Mouse (Mus musculus) forebrain, embryonic 12.5 days (tissue): ENCODE measurements around the gene Uqcrq. TPM values are rescaled to one million over a fixed set of nuclear protein-coding genes. Genes with fewer than 3 reads are reported as not detected.
"Not testable (repeated sequence)": the region's sequence is repeated elsewhere in the genome, so short reads cannot be mapped to it uniquely, and the experiment has no call there.

Experiments
- ATAC-seq: fragments of 200-750 bp; cut with Nextera tagmentation; 2 replicates; pipeline ENCODE4 v1.8.0; 2017; ENCODE audit warnings: moderate TSS enrichment; ENCODE audit not compliant: low FRiP score
- H3K27ac ChIP-seq: fragments of 300-500 bp; sonication (generic); 2 replicates; pipeline ENCODE4 v1.5.1; 2016; ENCODE audit warnings: mild to moderate bottlenecking
- H3K27me3 ChIP-seq: fragments of 300-500 bp; sonication (generic); 2 replicates; pipeline ENCODE4 v1.6.1; 2016; ENCODE audit warnings: mild to moderate bottlenecking
- H3K36me3 ChIP-seq: fragments of 300-500 bp; sonication (generic); replicated peaks from 2 replicates; pipeline ENCODE4 v1.6.1; 2016; ENCODE audit warnings: mild to moderate bottlenecking
- H3K4me1 ChIP-seq: fragments of 300-500 bp; sonication (generic); 2 replicates; pipeline ENCODE4 v1.6.1; 2016
- H3K4me2 ChIP-seq: fragments of 300-500 bp; sonication (generic); 2 replicates; pipeline ENCODE4 v1.6.1; 2016; ENCODE audit warnings: mild to moderate bottlenecking, moderate library complexity
- H3K4me3 ChIP-seq: fragments of 300-500 bp; sonication (generic); replicated peaks from 2 replicates; pipeline ENCODE4 v1.5.1; 2016; ENCODE audit warnings: mild to moderate bottlenecking
- H3K9ac ChIP-seq: fragments of 300-500 bp; sonication (generic); 2 replicates; pipeline ENCODE4 v1.6.1; 2016; ENCODE audit warnings: mild to moderate bottlenecking
- H3K9me3 ChIP-seq: fragments of 300-500 bp; sonication (generic); 2 replicates; pipeline ENCODE4 v1.6.1; 2016
- WGBS: fragments of 180-500 bp; shearing (Covaris S2); methylation state at CpG from one replicate; pipeline ENCODE4 v1.1.7; 2016; 5-methylcytosine and 5-hydroxymethylcytosine counted together
- polyA plus RNA-seq: library from polyadenylated mRNA; unstranded; fragments of >200 nt; fragmentation: Nextera tagmentation; extraction: Ambion mirVana; gene quantifications from 2 replicates; pipeline ENCODE4 v1.2.1, GENCODE M21; 2016

Gene Uqcrq
- polyA plus RNA-seq, 1 experiment from 2014 or later = 578 TPM

DNA sequence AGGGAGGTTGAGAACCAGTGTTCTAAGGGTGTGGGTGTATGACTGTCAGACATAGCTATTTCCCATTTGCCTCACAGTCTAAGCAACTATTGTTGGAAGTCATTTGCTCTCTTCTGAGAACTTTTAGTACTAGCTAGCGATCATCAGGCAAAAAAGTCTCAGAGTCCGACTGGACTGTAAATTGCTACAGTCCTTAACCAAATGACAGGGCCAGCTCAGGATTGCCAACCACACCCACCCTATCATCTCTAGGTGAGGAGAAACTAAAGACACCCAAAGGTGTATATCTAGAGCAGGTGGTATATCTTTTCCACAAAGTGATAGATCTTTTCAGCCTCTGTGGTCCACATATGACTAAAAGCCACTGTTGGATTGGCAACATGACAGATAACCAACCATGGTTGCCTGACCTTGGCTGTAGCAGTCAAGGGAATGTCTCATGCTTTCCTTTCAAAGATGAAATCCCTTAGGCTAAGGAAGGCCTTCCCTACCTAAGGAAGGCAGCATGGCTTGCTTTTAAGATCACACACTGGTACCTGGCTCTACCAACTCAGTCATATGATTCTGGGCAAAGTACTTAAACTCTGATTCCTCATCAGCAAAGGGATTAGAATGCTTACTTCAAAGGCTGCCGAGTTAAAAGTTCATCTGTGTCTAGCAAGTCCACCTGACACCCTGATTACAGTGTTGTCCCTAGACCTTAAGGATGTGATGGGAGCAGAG, 2.5 kb downstream of the Uqcrq start:
- 93% methylated on average over 3 of the region's 3 CpGs for whole genome bisulfite sequencing
- Histone ChIP-seq H3K27ac (no peak overlapping the region), H3K27me3 (no peaks in the 10 kb centered on the region), H3K4me1 (peaks cover 18% of the 10 kb centered on the region), H3K4me3 (no peak overlapping the region), H3K36me3 (peaks cover 19% of the 10 kb centered on the region), H3K9ac (no peak overlapping the region), H3K9me3 (no peaks in the 10 kb centered on the region), H3K4me2 (no peak overlapping the region)
- no peak for ATAC-seq

DNA sequence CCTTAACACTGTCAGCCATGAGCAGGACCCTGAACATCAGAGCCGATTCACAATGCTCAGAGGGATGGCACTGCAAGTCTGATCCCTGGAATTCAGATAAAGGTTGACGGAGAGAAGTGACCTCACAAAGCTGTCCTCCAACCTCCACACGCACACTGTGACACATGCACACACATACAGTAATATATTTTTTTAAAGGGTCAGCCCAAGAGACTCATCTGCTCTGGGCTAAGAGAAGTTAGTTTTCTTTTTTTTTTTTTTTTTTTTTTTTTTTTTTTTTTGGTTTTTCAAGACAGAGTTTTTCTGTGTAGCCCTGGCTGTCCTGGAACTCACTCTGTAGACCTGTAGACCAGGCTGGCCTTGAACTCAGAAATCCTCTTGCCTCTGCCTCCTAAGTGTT, 3.7 kb downstream of the Uqcrq start:
- not testable (repeated sequence) for H3K9ac ChIP-seq, H3K4me2 ChIP-seq, ATAC-seq, H3K27me3 ChIP-seq, H3K4me3 ChIP-seq, H3K9me3 ChIP-seq
- Histone ChIP-seq H3K36me3 (peaks cover 19% of the 10 kb centered on the region), H3K27ac (0 out of 2 replicates have a peak overlapping the region, but pooled peaks have one; percentile 0), H3K4me1 (peaks cover 18% of the 10 kb centered on the region)
- WGBS = 92% methylated on average over 3 of the region's 3 CpGs

DNA sequence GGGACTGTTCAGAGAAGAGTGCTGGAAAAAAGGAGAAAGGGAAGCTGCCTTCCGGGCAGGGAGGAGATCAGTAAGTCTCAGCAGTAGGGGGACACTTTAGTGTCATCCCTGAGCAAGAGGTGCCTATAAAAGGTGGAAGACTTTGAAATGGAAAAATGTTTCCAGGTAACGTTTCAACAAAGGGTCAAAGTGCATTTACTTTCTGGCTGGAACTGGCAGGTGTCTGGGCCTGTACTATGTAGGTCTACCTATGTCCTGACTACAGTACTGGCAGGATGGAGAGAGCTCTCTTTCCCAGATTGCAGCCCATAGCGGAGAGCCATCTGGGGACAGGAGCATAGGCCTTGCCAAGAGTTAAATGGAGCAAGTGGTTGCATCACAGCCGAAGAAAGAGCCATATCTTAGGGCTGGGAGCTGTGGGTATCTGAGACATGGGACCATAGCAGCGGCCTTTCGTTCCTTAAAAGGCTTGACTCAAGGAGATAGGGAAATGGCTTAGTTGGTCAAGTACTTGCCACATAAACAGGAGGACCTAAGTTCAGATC, 4.8 kb downstream of the Uqcrq start:
- no peak overlapping the region for H3K9ac ChIP-seq
- no peaks in the 10 kb centered on the region for H3K27me3 ChIP-seq
- H3K4me3 ChIP-seq = no peak overlapping the region
- WGBS = 89% methylated on average over 6 of the region's 6 CpGs
- H3K4me1 ChIP-seq = peaks cover 12% of the 10 kb centered on the region
- no peak for ATAC-seq
- H3K9me3 ChIP-seq = no peaks in the 10 kb centered on the region
- no peak overlapping the region for H3K4me2 ChIP-seq
- H3K27ac ChIP-seq = no peak overlapping the region
- H3K36me3 ChIP-seq = peaks cover 25% of the 10 kb centered on the region

DNA sequence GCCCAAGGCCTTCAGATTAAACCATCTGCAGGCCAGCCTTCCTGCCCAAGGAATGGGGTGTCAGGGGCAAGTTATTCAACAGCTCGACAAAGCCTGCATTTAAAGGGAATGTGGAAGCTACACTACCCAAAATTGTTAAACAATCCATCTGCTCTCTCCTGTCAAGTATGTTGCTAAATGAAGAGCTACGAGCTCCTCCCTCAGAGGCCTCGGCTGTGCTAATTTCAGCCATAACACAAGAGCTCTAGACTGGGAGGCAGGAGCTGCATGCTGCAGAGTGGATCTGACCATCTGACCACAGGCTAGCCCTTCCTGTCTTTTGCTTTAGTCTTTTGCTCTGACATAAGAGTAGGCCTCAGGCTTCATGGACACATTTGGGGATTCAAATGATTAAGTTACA, 5.4 kb downstream of the Uqcrq start:
- H3K4me2 ChIP-seq = no peak overlapping the region
- WGBS = 86% methylated on average over 3 of the region's 3 CpGs
- no peaks in the 10 kb centered on the region for H3K9me3 ChIP-seq
- no peak overlapping the region for H3K4me3 ChIP-seq
- no peaks in the 10 kb centered on the region for H3K27me3 ChIP-seq
- H3K36me3 ChIP-seq = peaks cover 26% of the 10 kb centered on the region
- ATAC-seq = no peak
- no peak overlapping the region for H3K27ac ChIP-seq
- peaks cover 12% of the 10 kb centered on the region for H3K4me1 ChIP-seq
- no peak overlapping the region for H3K9ac ChIP-seq

DNA sequence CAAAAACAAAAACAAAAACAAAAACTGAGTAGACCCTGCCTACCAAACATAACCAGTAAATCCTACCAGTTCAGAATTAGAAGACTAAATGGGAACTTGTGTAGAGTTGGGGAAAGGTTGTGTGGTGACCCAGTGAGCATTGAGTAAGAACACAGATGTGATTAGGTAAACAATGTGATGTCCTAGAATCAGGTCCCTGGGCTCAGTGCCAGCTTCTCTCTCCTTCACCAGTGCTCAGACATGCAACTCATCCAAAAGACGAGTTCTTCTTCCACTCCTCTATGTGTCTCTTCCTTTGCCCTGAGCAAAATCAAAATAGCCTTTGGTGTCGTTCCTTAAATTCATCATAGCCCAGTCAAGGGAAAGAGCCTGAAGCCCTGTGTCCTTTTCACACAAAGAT, 5.8 kb downstream of the Uqcrq start:
- WGBS = 83% methylated on average over 2 of the region's 2 CpGs
- ATAC-seq = no peak
- Histone ChIP-seq H3K27me3 (no peaks in the 10 kb centered on the region), H3K4me2 (no peak overlapping the region), H3K27ac (no peak overlapping the region), H3K36me3 (peaks cover 31% of the 10 kb centered on the region), H3K4me1 (peaks cover 8% of the 10 kb centered on the region), H3K4me3 (no peak overlapping the region), H3K9ac (no peak overlapping the region), H3K9me3 (no peaks in the 10 kb centered on the region)

DNA sequence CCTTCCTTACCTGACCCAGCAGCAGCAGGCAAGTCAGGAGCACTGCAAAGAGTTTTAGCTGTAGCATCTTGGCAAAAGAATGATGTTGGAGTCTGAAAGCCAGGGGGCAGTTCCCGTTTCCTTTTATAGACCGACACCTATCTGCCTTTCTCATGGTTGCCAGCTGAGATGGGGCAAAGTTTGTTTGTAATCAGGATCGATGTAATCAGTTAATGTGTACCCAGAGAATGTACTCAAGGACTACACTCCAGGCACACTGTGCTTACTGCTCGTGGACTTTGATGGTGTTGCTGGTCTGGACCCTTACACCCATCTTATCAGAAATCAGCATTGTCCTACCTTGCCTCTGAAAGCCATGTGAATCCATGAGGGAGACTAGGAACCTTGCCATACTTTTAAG, 7.6 kb downstream of the Uqcrq start, which contains the start of gene Leap2:
Gene Leap2, minus strand, starts transcription at position 135 of the 400 bp plus-strand sequence.
- 91% methylated on average over 4 of the region's 4 CpGs for WGBS
- Histone ChIP-seq H3K9me3 (no peaks in the 10 kb centered on the region), H3K27ac (no peak within 1 kb of the TSS), H3K27me3 (no peaks in the 10 kb centered on the region), H3K4me3 (no peak within 1 kb of the TSS), H3K4me2 (no peak within 1 kb of the TSS), H3K36me3 (peaks cover 33% of the 10 kb centered on the region), H3K9ac (no peak within 1 kb of the TSS), H3K4me1 (no peaks in the 10 kb centered on the region)
- no peak for ATAC-seq

DNA sequence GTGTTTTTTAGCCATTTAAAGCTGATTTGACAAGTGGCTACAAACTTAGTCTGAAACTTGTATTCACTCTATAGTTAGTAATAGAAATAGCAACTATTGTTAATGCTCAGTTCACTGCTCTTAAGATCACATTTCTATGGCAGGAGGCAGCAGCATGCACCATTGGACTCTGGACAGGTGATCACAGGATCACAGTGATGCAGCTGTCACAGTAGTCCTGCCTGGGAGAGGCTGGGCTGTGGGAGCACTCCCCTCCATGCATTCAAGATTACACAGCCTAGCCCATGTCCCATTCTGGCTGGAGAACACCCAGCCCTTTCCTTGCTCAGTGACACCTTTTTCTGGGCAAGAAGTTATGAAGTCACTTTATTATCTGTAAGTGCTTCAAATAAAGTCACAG, 12.6 kb downstream of the Uqcrq start:
- Histone ChIP-seq H3K9ac (no peak overlapping the region), H3K27ac (no peak overlapping the region), H3K9me3 (no peaks in the 10 kb centered on the region), H3K4me2 (no peak overlapping the region), H3K27me3 (no peaks in the 10 kb centered on the region), H3K4me1 (no peaks in the 10 kb centered on the region), H3K36me3 (peaks cover 72% of the 10 kb centered on the region), H3K4me3 (no peak overlapping the region)
- ATAC-seq = no peak

DNA sequence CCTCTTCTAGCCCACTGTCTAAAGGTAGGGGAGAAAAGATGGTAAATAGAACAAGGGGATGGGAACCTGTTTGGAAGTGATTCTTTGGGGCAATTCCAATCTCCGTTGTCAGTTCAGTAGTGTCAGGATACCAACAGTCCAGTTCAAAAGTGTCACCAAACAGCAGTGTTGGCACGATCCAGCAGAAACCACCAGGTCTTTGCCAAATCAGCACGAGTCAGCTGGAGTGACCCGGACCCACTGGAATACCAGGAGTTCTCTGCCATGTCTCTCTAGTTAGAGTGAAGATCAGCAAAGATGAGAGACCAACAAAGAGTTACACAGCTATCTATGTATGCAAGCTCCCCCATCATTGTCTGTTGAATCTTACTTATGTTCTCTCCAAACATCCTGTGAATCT, 16.8 kb downstream of the Uqcrq start:
- Histone ChIP-seq H3K27ac (no peak overlapping the region), H3K4me3 (no peak overlapping the region), H3K27me3 (no peaks in the 10 kb centered on the region), H3K9ac (no peak overlapping the region), H3K9me3 (no peaks in the 10 kb centered on the region), H3K36me3 (peaks cover 93% of the 10 kb centered on the region), H3K4me2 (no peak overlapping the region), H3K4me1 (no peaks in the 10 kb centered on the region)
- 96% methylated on average over 4 of the region's 4 CpGs for WGBS
- no peak for ATAC-seq

DNA sequence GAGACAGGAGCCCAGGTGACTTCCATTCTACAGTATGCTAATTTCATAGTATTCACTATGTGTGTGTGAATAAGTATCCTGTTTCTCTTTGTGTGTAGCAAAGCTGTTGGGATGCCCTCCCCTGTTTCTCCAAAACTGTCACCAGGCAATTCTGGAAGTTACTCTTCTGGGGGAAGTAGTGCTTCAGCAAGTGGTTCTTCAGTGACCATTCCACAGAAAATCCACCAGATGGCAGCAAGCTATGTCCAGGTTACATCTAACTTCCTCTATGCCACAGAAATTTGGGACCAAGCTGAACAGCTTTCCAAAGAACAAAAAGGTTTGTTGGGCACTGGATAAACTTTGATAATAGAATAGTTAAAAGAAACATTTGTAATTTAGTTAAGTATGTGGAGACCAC, 18.9 kb downstream of the Uqcrq start:
- no peak overlapping the region for H3K27ac ChIP-seq
- no peak overlapping the region for H3K9ac ChIP-seq
- no peak overlapping the region for H3K4me3 ChIP-seq
- peaks cover 87% of the 10 kb centered on the region for H3K36me3 ChIP-seq
- H3K4me1 ChIP-seq = no peaks in the 10 kb centered on the region
- no peak overlapping the region for H3K4me2 ChIP-seq
- ATAC-seq = no peak
- no peaks in the 10 kb centered on the region for H3K9me3 ChIP-seq
- H3K27me3 ChIP-seq = no peaks in the 10 kb centered on the region

DNA sequence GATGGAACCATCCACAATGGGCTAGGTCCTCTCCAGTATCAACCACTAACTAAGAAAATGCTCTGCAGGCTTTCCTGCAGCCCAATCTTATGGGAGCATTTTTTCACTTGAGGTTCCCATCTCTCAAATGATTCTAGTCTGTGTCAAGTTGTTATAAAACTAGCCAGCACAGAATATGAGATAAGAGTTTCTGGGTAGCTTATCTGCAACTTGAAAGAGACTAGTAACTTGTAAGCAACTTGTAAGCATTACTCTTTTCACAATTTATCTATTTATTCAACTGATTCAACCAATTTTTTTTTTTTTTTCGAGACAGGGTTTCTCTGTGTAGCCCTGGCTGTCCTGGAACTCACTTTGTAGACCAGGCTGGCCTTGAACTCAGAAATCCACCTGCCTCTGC, 27.0 kb downstream of the Uqcrq start:
- Histone ChIP-seq H3K9ac (no peak overlapping the region), H3K4me2 (no peak overlapping the region), H3K4me1 (no peaks in the 10 kb centered on the region), H3K9me3 (no peaks in the 10 kb centered on the region), H3K27ac (no peak overlapping the region), H3K27me3 (no peaks in the 10 kb centered on the region), H3K4me3 (no peak overlapping the region), H3K36me3 (peaks cover 82% of the 10 kb centered on the region)
- WGBS = 80% methylated on average over 1 of the region's 1 CpGs
- no peak for ATAC-seq

DNA sequence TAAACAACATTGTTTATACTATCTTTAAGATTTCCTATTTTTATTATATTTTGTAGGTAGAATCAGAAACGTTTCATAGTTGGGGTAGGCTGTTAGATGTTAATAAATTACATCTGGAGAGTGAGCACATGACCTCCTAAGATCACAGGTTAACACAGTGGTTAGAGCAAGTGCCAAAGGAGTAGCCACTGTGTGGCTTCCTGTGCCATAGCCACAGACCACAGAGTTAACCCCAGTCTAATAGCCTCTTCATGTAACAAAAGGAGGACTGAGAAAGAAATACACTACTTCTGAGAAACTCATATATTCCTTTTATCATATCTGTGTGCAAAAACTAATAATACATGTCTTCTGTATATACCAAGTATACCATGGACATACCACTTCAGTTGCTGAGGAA, 36.8 kb downstream of the Uqcrq start:
- no peaks in the 10 kb centered on the region for H3K4me1 ChIP-seq
- H3K4me3 ChIP-seq = no peak overlapping the region
- H3K36me3 ChIP-seq = peaks cover 47% of the 10 kb centered on the region
- no peak for ATAC-seq
- no peaks in the 10 kb centered on the region for H3K9me3 ChIP-seq
- H3K27me3 ChIP-seq = no peaks in the 10 kb centered on the region
- H3K9ac ChIP-seq = no peak overlapping the region
- H3K4me2 ChIP-seq = no peak overlapping the region
- no peak overlapping the region for H3K27ac ChIP-seq
- 93% methylated on average over 1 of the region's 1 CpGs for WGBS

DNA sequence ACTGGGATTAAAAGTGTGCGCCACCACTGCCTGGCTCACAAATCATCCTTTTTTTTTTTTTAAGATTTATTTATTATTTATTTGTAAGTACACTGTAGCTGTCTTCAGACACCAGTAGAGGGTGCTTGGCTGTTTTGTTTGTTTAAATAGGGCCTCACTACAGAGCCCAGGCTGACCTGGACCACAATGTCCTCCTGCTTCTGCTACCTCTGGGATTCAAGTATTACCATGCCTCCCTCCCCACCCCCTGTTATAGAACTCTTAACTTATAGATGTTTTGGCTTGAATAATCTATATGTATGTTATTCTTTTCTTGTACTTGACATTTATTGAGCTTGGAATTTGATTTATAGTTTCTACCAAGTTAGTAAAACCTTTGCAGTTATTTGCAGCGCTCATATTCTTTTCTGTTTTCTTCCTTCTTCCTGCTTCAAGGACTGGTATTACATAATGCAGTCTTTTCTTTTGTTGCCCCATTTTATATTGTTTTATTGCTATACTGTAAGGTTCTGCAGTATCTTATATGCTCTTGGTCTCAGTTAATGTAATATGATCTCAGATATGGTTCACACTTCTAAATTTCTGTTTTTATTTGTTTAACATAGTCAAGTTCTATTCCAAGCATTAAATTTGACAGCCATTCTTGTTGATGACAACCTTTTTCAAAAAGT, 46.7 kb downstream of the Uqcrq start:
- no peak overlapping the region for H3K4me3 ChIP-seq
- H3K27ac ChIP-seq = no peak overlapping the region
- H3K9ac ChIP-seq = no peak overlapping the region
- no peaks in the 10 kb centered on the region for H3K4me1 ChIP-seq
- no peak overlapping the region for H3K4me2 ChIP-seq
- ATAC-seq = no peak
- H3K27me3 ChIP-seq = no peaks in the 10 kb centered on the region
- peaks cover 36% of the 10 kb centered on the region for H3K36me3 ChIP-seq
- 99% methylated on average over 2 of the region's 2 CpGs for WGBS
- no peaks in the 10 kb centered on the region for H3K9me3 ChIP-seq

DNA sequence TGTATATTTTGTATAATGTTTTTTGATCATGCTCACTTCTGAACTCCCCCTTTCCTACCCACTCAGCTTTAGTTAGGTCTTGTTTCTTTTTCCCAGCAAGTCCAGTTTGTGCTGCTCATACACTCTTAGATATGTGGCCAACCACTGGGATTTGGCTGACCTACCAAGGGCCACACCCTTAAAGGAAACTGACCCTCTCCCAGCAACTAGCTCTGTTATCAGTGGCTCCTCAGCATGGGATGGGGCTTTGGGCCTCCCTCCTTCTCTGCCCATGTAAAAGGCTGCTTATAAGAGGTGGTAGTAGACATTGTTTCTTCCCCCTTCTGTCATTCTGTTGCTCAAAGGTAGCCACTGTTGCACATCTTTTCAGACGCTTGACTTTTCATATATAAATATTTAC, 51.7 kb downstream of the Uqcrq start:
- Histone ChIP-seq H3K27ac (no peak overlapping the region), H3K9ac (no peak overlapping the region), H3K4me2 (no peak overlapping the region), H3K4me3 (no peak overlapping the region), H3K9me3 (no peaks in the 10 kb centered on the region), H3K36me3 (peaks cover 42% of the 10 kb centered on the region), H3K27me3 (no peaks in the 10 kb centered on the region), H3K4me1 (no peaks in the 10 kb centered on the region)
- ATAC-seq = no peak
- WGBS = 97% methylated on average over 1 of the region's 1 CpGs
